Mouse (Mus musculus): Measurements from ENCODE around the gene N4bp2l1. TPM values are rescaled to one million over a fixed set of nuclear protein-coding genes. Genes with fewer than 3 reads are reported as not detected.

The N4bp2l1 gene
- polyA plus RNA-seq, 1 experiment from 2014 or later, result 2.8 TPM

- no peak for ATAC-seq (ENCODE audit: insufficient number of reproducible peaks, low FRiP score)
- no peaks in the 10 kb centered on the region for H3K27me3 ChIP-seq (replicated peaks)
- H3K36me3 ChIP-seq, result 0 out of 2 replicates have a peak, but pooled peaks cover 2% of the 10 kb centered on the region
- no peak overlapping the region for H3K4me3 ChIP-seq
- no peak overlapping the region for H3K27ac ChIP-seq (ENCODE audit: poor library complexity, severe bottlenecking)
- WGBS, result 78% methylated on average over 3 of the region's 3 CpGs
- H3K4me1 ChIP-seq (replicated peaks), result no peaks in the 10 kb centered on the region
- no peak overlapping the region for H3K9ac ChIP-seq
- no peak overlapping the region for H3K4me2 ChIP-seq
- H3K9me3 ChIP-seq (replicated peaks), result no peaks in the 10 kb centered on the region
These were observed 19.7 kb upstream of the N4bp2l1 start for GRCm38 (mm10) chr5:150616731-150617130.

GRCm38 (mm10) chr5:150616216-150616615, 19.2 kb upstream of the N4bp2l1 start:
- Histone ChIP-seq H3K4me1 (replicated peaks) (no peaks in the 10 kb centered on the region), H3K4me3 (no peak overlapping the region)

GRCm38 (mm10) chr5:150614054-150614453, 17.1 kb upstream of the N4bp2l1 start:
- Histone ChIP-seq H3K4me2 (no peak overlapping the region), H3K4me1 (replicated peaks) (no peaks in the 10 kb centered on the region), H3K9me3 (replicated peaks) (no peaks in the 10 kb centered on the region), H3K36me3 (peaks cover 7% of the 10 kb centered on the region), H3K27me3 (replicated peaks) (no peaks in the 10 kb centered on the region), H3K27ac (ENCODE audit: poor library complexity, severe bottlenecking) (no peak overlapping the region), H3K4me3 (no peak overlapping the region), H3K9ac (no peak overlapping the region)
- WGBS, result 68% methylated on average over 2 of the region's 2 CpGs
- ATAC-seq (ENCODE audit: insufficient number of reproducible peaks, low FRiP score), result no peak

More at GRCm38 (mm10) chr5:150616216-150616615, 19.2 kb upstream of the N4bp2l1 start:
- no peak overlapping the region for H3K9ac ChIP-seq
- no peak overlapping the region for H3K4me2 ChIP-seq
- H3K27ac ChIP-seq (ENCODE audit: poor library complexity, severe bottlenecking), result no peak overlapping the region
- no peak for ATAC-seq (ENCODE audit: insufficient number of reproducible peaks, low FRiP score)
- H3K27me3 ChIP-seq (replicated peaks), result no peaks in the 10 kb centered on the region
- WGBS, result 92% methylated on average over 2 of the region's 2 CpGs
- no peaks in the 10 kb centered on the region for H3K9me3 ChIP-seq (replicated peaks)
- 0 out of 2 replicates have a peak, but pooled peaks cover 2% of the 10 kb centered on the region for H3K36me3 ChIP-seq

GRCm38 (mm10) chr5:150611697-150612096, 14.7 kb upstream of the N4bp2l1 start:
- no peaks in the 10 kb centered on the region for H3K27me3 ChIP-seq (replicated peaks)
- no peak overlapping the region for H3K27ac ChIP-seq (ENCODE audit: poor library complexity, severe bottlenecking)
- H3K4me1 ChIP-seq (replicated peaks), result no peaks in the 10 kb centered on the region
- no peak overlapping the region for H3K4me3 ChIP-seq
- WGBS, result 59% methylated on average over 12 of the region's 12 CpGs
- no peaks in the 10 kb centered on the region for H3K9me3 ChIP-seq (replicated peaks)
- peaks cover 22% of the 10 kb centered on the region for H3K36me3 ChIP-seq
- no peak overlapping the region for H3K9ac ChIP-seq
- H3K4me2 ChIP-seq, result 0 out of 2 replicates have a peak overlapping the region, but pooled peaks have one; percentile 19
- 0 out of 2 replicates have a peak, but pooled peaks have one; percentile 39 for ATAC-seq (ENCODE audit: insufficient number of reproducible peaks, low FRiP score)

- Histone ChIP-seq H3K4me2 (no peak overlapping the region), H3K36me3 (peaks cover 27% of the 10 kb centered on the region), H3K9me3 (replicated peaks) (0 out of 2 replicates have a peak, but pooled peaks cover 2% of the 10 kb centered on the region), H3K4me1 (replicated peaks) (no peaks in the 10 kb centered on the region), H3K4me3 (no peak overlapping the region), H3K27me3 (replicated peaks) (no peaks in the 10 kb centered on the region), H3K9ac (no peak overlapping the region), H3K27ac (ENCODE audit: poor library complexity, severe bottlenecking) (no peak overlapping the region)
- ATAC-seq (ENCODE audit: insufficient number of reproducible peaks, low FRiP score), result no peak
- 87% methylated on average over 1 of the region's 1 CpGs for WGBS
These were observed 14.1 kb upstream of the N4bp2l1 start for GRCm38 (mm10) chr5:150611136-150611535.

GRCm38 (mm10) chr5:150607631-150608030, 10.6 kb upstream of the N4bp2l1 start:
- H3K27me3 ChIP-seq (replicated peaks), result no peaks in the 10 kb centered on the region
- H3K9me3 ChIP-seq (replicated peaks), result 0 out of 2 replicates have a peak, but pooled peaks cover 3% of the 10 kb centered on the region
- H3K9ac ChIP-seq, result no peak overlapping the region
- H3K27ac ChIP-seq (ENCODE audit: poor library complexity, severe bottlenecking), result no peak overlapping the region
- peaks cover 31% of the 10 kb centered on the region for H3K36me3 ChIP-seq
- no peaks in the 10 kb centered on the region for H3K4me1 ChIP-seq (replicated peaks)
- H3K4me2 ChIP-seq, result no peak overlapping the region
- no peak overlapping the region for H3K4me3 ChIP-seq
- no peak for ATAC-seq (ENCODE audit: insufficient number of reproducible peaks, low FRiP score)
- WGBS, result 91% methylated on average over 8 of the region's 8 CpGs

GRCm38 (mm10) chr5:150606131-150606530, 9.1 kb upstream of the N4bp2l1 start:
- Histone ChIP-seq H3K4me2 (no peak overlapping the region), H3K36me3 (peaks cover 36% of the 10 kb centered on the region), H3K27ac (ENCODE audit: poor library complexity, severe bottlenecking) (no peak overlapping the region), H3K9me3 (replicated peaks) (0 out of 2 replicates have a peak, but pooled peaks cover 3% of the 10 kb centered on the region), H3K4me1 (replicated peaks) (no peaks in the 10 kb centered on the region), H3K27me3 (replicated peaks) (no peaks in the 10 kb centered on the region), H3K9ac (no peak overlapping the region), H3K4me3 (no peak overlapping the region)
- 90% methylated on average over 6 of the region's 6 CpGs for WGBS
- ATAC-seq (ENCODE audit: insufficient number of reproducible peaks, low FRiP score), result no peak

- 85% methylated on average over 14 of the region's 14 CpGs for WGBS
- Histone ChIP-seq H3K27ac (ENCODE audit: poor library complexity, severe bottlenecking) (no peak overlapping the region), H3K4me1 (replicated peaks) (peaks cover 12% of the 10 kb centered on the region), H3K4me2 (no peak overlapping the region), H3K9me3 (replicated peaks) (0 out of 2 replicates have a peak, but pooled peaks cover 3% of the 10 kb centered on the region), H3K9ac (no peak overlapping the region), H3K36me3 (peaks cover 14% of the 10 kb centered on the region), H3K4me3 (no peak overlapping the region), H3K27me3 (replicated peaks) (0 out of 2 replicates have a peak, but pooled peaks cover 3% of the 10 kb centered on the region)
- ATAC-seq (ENCODE audit: insufficient number of reproducible peaks, low FRiP score), result no peak
These were observed 4.6 kb upstream of the N4bp2l1 start for GRCm38 (mm10) chr5:150601441-150602230.

GRCm38 (mm10) chr5:150600554-150601440, 3.8 kb upstream of the N4bp2l1 start:
- ATAC-seq (ENCODE audit: insufficient number of reproducible peaks, low FRiP score), result no peak
- Histone ChIP-seq H3K27me3 (replicated peaks) (0 out of 2 replicates have a peak, but pooled peaks cover 9% of the 10 kb centered on the region), H3K36me3 (peaks cover 5% of the 10 kb centered on the region), H3K9ac (no peak overlapping the region), H3K9me3 (replicated peaks) (no peaks in the 10 kb centered on the region), H3K4me3 (no peak overlapping the region), H3K4me2 (no peak overlapping the region), H3K4me1 (replicated peaks) (peaks cover 12% of the 10 kb centered on the region), H3K27ac (ENCODE audit: poor library complexity, severe bottlenecking) (no peak overlapping the region)
- WGBS, result 70% methylated on average over 20 of the region's 20 CpGs

- Histone ChIP-seq H3K4me3 (no peak overlapping the region), H3K4me2 (no peak overlapping the region), H3K9me3 (replicated peaks) (no peaks in the 10 kb centered on the region), H3K27me3 (replicated peaks) (peaks cover 14% of the 10 kb centered on the region), H3K36me3 (peaks cover 5% of the 10 kb centered on the region; the same call in 1 of the 2 replicates), H3K4me1 (replicated peaks) (peaks cover 16% of the 10 kb centered on the region), H3K9ac (no peak overlapping the region), H3K27ac (ENCODE audit: poor library complexity, severe bottlenecking) (no peak overlapping the region)
- ATAC-seq (ENCODE audit: insufficient number of reproducible peaks, low FRiP score), result no peak
- WGBS, result 71% methylated on average over 13 of the region's 13 CpGs
These were observed 2.6 kb upstream of the N4bp2l1 start for GRCm38 (mm10) chr5:150599301-150600294.
